Mouse (Mus musculus): ENCODE data around the gene Foxl1.
"Not testable (repeated sequence)": the region's sequence is repeated elsewhere in the genome, so short reads cannot be mapped to it uniquely, and the experiment has no call there.

The Foxl1 gene

DNA sequence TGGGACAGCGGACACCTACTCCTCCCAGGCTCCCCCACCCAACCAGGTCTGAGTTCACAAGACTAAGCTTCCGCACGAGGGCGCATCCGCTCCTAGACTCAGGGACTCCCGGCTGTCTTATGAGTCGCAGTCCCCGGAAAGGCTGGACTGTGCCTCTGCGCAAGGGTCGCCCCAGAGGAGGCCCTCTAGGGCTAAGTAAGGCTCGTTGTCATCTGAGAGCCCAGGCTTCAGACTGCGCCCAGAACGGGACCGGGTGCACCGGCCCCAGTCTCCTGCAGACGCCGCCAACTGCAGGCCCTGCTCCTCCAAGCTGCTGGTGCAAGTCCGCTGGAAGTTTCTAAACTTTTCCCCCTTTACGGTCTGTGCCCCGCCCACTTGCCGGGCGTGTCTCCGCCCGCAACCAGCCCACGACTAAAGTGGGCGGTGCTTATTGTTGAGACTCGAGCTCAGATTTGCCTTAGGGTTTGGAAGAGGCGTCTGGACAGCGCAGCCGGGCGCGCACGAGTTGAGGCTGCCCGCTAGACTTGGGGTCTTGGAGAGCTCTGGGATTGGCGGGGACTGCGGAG is 2.3 kb upstream of the Foxl1 start:
- DNase-seq (ENCODE audit: extremely low spot score): peak; percentile 90

DNA sequence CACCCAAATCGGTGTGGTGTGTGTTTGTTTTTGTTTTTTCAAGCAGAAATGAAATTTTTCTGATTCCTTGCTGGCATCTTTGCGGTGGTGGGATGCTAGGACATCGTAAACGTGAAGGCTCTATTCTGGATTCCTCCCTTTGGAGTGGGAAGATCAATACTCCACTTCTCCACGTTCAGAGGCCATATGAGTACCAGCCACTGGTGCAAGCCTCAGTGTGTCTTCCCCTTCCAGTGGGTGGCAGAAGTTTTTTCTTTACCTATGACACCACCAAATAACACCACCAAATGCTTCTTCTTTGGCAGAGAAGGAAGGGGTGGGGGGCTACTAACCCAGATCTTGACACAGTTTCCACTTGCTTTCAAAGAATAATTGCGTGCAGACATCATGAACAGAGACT is 1.5 kb upstream of the Foxl1 start:
- DNase-seq (ENCODE audit: extremely low spot score): peak; percentile 17

DNA sequence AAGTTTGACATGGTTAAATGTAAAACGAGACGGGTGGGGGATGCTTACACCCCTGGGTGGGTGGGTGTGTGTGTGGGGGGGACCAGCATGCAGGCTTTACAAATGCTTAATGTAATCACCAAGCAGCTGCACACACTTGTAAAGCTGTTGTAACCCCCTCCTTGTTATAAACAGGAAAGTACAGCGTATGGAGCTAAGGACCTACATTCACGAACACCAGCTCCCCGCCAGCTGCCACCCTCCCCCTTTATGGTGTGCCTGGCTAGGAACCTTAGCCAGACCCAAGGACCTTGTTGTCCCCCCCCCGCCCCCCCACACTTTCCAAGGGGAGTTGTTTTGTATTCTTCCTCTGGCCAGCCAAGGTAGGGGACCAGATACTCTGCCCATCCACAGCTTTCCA is 1.0 kb upstream of the Foxl1 start:
- no peak for DNase-seq (ENCODE audit: extremely low spot score)

DNA sequence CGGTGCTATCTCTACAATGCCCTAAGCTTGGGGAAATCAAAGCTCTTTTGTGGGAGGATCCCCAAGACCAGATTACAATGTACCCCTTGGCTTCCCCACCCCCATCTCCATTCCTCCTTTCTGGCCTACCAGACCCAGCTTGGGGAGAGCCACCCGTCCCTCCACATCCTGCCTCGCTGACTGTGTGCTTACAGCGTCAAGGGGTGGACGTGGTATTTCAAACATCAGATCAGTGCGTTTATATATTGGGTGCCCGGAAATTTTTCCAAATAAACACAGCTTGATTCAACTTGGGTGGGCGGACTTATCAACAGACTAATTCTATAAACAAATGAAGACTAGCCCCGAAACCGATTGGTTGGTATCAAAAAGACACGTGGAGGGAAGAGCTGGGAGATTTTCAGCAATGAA is 444 bp upstream of the Foxl1 start:
- peak; percentile 32 for DNase-seq (ENCODE audit: extremely low spot score)

DNA sequence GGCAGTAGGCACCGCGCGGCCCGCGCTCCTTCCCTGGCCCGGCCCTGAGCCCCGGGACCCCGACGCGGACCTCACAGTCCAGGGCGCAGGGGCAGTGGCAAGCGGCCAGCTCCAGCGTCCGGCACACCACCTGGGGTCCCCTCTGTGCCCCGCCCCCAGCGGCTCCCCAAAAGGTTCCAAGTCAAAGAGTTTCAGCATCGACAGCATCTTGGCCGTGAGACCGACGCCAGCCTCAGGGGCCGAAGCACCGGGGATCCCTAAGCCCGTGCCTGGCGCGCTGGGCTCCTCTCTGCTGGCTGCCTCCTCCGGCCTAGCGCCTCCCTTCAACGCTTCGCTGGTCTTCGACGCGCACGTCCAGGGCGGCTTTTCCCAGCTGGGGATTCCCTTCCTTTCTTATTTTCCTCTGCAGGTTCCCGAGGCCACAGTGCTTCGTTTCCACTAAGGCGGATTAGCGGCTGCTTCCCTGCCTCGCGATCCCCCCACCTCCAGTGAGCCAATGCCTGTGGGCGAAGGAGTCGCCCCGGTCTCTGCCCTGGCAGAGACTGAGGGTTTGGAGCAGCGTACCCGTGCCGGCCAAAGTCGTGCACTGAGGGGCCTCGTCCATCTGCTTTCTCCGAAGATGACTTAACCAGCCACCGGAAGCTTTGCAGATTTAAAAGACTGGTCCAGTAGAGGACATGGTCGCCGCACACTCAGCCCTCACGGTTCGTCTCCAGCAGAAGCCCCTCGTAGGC is 958 bp downstream of the Foxl1 start:
- DNase-seq (ENCODE audit: extremely low spot score): peak; percentile 45

DNA sequence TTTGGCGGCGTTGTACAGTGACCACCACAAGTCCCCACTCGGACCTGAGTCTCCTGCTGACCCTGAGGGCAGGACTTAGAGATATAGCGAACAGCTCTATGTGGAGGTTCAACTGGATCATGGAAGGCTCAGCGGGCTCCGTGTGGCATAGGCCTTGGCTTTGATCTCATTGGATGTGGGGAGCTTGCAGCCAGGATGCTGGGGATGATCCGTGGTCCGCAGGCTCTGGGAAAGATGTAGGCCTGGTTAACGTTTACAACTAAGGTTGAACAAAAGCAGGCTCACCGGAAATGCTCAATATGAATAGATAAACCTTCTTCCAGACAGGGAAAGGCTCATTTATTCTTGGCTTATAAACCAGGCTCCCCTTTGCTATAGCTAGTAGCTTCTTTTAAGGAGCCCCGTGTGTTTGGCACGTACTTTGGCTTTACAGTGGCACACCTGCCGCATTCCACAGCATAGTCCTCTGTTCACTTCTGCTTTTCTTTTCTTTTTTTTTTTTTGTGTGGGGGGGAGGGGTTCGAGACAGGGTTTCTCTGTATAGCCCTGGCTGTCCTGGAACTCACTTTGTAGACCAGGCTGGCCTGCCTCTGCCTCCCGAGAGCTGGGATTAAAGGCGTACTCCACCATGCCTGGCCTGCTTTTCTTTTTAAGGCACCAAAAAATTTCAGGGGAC is 1.7 kb downstream of the Foxl1 start:
- DNase-seq (ENCODE audit: extremely low spot score): no peak

DNA sequence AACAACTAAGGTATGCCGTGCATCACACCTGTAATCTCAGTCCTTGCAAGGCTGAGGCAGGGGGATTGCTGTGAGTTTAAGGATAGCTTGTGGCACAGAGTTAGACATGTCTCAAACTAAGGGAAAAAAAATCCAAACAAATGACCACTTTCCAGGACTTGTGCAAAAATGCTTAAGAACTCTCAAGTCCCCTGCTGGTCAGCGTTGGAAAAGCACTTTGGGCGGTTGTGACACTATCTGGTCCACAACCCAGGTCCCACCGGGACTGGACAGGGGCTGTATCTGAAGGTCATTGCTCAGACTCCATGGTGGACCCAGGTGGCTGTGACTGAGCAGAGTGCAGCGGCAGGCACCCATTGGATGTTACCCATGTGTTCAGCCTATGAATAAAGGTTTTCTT is 2.8 kb downstream of the Foxl1 start:
- DNase-seq (ENCODE audit: extremely low spot score): peak; percentile 58

DNA sequence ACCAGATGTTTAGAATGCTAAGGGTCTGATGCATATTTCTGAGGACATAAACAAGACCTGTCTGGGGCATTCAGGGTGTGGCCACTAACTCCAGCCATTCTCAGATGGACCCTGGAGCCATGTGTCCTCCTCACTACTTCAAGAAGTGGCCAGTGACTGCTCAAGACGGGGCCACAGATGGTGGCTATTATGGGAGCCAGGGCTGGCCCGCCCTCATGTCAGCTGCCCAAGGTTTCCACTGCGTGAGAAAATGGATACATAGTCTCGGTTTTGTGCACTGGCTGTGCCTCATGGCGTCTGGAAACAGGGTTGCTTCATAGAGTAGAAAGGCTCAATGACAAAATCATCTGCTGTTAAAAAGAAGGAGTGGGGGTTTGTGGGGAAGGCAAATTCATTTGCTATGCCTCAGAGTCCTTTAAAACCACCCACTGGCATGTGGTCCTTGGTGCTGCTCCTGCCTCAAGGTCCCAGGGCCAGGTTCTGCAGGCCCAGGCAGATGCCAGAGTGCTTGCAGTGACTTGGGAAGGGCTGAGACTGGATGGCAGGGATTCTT is 5.3 kb downstream of the Foxl1 start:
- DNase-seq (ENCODE audit: extremely low spot score): no peak

DNA sequence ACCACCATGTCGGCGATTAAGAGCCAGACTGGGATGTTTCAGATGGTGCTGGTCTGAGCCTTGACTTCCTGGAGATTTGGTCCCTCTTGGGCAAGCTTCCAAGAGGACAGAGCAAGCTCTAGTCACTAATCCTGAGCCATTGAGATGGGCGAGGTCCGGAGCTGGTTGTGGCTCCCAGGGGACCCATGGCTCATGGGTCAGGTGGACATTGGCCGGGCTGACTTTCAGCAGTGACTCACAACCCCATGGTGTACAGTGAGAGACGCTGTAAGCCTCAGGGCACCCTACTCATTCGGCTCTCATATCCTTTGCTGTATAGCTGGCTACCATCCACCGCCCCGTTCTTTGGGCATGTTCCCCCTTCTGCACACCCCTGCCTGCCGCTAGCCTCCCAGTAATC is 6.4 kb downstream of the Foxl1 start:
- no peak for DNase-seq (ENCODE audit: extremely low spot score)

DNA sequence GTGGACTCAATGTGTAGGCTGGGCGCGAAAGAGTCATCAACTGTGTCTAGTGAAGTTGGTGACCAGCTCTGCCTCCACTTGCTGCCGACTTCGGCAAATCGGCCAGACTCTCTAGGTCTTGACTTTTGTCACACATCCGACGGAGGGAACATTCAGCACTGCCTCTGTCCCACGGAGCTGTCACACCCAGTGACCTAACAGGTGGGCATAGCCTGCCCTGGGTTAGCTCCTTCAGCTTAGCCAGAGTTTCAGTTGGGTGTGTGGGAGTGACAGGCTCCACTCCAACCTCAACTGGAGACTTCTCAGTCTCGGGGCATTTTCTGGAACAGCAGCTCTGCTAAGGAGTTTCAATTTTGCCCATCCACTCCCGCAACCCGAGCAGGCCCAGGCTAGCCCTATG is 6.8 kb downstream of the Foxl1 start:
- no peak for DNase-seq (ENCODE audit: extremely low spot score)

DNA sequence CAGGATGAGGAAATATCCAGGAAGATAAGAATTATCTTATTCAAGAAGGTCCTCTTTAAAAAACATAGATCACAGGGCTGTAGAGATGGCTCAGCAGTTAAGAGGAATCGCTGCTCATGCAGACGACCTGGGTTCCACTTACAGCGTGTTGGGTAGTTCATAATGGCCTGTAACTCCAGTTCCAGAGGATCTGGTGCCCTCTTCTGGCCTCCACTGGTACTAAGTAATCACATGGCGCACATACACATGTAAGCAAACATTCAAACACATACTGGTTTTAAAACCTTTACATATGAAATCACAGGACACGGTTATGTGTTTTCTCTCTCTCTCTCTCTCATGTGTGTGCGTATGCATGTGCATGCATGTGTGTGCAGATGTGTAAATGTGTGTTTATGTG is 9.1 kb downstream of the Foxl1 start:
- no peak for DNase-seq (ENCODE audit: extremely low spot score)

DNA sequence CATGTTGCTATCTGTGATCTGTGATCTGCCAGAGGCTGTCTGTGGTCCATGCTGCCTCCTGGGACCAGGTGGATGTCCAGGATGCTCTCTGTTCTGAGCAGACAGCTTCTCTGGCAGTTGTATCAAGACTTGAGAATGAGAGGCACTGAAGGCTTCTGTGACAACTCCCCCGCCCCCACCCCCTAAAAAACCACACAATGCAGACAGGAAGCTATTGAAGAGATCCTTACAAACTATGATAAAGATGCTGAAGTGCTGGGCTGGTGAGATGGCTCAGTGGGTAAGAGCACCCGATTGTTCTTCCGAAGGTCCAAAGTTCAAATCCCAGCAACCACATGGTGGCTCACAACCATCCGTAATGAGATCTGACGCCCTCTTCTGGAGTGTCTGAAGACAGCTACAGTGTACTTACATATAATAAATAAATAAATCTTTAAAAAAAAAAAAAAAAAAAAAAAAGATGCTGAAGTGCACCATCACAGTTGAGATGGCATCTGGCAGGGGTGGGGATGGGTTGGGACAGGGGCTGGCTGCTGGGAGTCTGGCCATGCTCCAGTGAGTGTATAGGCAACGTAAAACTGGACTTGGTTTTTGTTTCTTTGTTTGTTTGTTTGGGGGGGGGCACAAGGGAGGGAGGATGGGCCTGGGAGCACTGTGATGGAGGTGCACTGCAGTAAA is 17.9 kb downstream of the Foxl1 start:
- DNase-seq (ENCODE audit: extremely low spot score): not testable (repeated sequence)

DNA sequence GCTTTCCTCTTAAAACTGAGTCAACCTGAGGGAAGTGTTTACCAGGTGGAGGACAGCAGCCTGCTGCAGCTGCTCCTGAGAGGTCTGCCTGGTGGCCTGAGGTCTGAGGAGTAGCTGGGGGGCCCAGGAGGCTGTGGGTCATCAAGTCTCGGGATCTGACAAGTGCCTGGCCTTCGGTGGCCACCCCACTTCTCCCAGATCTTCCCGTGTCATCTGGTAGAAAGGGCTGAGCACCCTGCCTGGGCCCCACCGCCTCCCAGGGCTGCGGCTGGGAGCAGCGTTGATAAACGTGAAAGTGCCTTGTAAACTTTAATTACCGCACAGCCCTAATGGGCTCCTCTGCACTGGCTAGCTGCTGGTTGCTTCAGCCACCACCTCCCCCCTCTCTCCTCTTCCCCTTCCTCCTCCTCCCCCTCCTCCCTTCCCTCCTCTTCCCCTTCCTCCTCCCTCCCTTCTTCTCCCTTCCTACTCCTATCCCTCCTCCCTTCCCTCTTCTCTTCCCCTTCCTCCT is 20.9 kb downstream of the Foxl1 start:
- no peak for DNase-seq (ENCODE audit: extremely low spot score)

DNA sequence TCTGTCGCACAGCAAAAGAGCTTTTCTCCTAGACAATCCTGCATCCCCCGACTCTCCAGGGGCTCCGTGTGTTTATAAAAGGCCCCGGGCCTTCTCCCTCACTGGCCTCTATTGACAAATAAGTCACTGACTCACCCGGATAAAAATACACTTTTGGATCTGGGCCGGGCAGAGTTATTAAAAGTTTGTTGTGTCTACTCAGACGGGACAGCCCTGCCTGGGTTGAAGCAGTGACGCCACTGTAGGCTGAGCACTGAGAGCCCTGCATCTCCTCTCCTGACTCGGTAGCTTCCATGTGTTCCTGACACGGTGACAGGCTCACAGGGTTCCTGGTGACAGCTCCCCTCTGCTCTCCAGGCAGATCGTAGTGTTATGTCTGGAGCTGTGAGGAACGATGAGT is 24.7 kb downstream of the Foxl1 start:
- DNase-seq (ENCODE audit: extremely low spot score): no peak

DNA sequence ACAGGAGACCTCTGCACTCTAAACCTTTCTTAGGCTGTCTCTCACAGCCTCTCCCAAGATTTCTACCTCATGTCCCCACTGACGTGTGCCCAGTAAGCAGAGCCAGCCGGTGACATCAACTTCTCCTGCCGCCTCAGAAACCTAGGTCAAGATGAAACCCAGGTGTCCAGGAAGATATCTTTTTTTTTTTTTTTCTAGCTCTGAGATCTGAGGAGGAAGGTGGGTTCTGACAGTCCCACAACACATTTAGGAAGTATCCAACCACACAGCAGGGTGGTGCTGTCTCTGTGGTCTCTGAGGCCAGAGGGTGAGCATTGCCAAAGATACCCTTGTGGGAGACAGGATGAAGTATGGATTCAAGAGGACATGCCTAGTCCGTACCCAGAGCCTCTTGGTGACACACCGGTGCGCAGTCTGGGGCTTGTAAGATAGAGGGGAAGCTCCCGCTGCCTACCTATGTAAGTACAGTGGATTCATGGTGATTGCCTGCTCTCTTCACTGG is 29.3 kb downstream of the Foxl1 start:
- DNase-seq (ENCODE audit: extremely low spot score): no peak

DNA sequence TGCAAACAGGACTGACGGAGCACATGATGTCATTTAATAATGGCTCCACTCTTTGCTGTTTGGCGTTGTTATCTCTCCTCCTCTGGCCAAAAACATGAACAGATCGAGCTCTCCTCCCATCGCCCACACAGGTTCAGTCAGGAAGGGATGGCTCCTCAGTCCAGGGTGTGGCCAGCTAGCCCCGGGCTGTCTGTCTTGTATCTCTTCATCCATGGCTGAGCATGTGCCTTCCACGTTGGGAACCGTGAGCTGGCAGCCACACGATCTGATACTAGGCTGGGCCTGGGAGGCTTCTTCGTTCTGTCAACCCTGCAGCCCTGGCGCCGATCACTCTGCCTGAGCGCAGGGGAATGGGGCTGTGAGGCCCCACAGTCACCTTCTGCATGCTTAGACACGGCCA is 31.1 kb downstream of the Foxl1 start:
- DNase-seq (ENCODE audit: extremely low spot score): no peak

DNA sequence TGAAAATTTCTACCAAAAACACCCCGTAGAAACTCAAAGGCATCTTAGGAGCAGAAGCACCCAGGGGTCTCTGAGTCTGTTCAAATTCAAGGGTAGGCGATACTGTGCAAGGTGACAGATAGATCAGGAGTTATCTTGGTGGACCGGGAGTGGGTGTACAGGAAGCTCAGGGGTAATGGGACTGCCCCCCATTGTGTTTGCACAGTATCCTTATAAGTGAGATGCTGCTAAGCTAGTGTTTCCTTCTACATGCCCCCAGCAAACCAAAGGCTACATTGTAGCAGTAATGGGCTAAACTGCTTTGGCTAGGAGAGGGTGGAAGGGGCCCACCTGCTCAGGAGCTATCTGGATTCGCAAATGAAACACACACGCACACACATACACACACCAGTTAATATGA is 33.7 kb downstream of the Foxl1 start:
- DNase-seq (ENCODE audit: extremely low spot score): no peak

DNA sequence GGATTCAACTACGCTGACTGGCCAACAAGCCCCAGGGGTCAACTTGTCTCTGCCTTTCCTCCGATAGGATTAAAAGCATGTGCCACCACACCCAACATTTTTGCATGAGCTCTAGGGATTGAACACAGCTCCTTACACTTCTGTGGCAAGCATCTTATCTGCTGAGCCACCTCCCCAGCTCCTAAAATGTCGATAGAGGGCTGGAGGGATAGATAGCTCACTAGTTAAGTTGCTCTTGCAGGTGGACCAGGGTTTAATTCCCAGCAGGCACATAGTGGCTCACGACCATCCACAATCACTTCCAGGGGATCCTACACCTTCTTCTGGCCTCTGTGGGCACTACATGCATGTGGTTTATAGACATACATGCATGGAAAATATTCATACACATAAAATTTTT is 34.7 kb downstream of the Foxl1 start:
- DNase-seq (ENCODE audit: extremely low spot score): no peak

DNA sequence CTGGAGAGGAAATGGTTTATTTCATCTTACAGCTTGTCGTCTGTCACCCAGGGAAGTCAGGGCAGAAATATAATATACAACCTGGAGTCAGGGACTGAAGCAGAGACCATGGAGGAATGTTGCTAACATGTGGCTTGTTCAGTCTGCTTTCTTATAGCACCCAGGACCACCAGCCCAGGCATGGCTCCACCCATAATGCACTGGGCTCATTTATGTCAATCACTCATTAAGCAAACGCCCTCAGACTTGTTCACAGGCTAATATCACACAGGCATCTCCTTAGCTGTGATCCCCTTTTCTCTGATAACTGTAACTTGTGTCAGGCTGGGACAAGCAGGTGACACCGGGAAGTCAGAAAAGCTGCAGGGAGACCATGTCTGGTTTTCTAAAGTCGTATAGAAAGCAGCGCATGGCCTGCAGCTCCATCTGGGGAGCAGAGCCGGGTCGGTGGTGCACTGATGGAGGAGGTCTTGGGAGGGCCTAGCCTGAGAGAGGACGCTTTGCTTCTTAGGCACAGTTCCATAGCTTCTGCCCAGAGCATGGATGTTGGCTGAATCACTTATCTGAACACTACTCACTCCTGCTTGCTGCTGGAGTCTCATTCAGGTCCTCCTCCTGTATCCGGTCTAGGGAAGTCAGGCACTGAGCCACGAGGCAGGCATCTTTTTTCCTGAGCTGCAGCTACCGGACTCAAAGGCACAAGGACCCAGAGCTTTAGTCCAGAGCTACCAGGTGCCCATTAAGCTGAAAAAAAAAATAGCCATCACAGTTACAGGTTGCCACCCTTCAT is 35.4 kb downstream of the Foxl1 start:
- DNase-seq (ENCODE audit: extremely low spot score): no peak

DNA sequence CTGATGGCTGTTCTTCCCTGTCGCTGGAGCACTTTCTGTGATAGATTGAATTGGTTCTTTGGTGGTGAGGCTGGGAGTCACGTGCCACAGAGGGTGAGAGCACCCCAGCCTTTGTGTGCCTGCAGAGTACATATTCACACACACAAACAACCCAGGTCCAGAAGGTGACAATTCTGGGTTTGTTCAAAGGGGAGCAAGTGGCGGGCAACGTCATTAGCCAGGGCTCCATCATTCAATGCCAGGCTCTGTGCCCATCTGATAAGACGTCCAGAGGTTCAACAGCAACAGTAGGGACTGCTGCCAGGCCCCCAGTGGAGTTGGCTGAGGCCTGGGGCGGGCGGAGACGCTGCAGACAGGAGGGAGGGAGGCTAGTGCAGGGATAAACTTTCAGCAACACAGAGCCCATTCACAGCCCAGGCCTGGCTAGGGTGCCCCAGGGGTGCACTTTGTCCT is 36.3 kb downstream of the Foxl1 start:
- no peak for DNase-seq (ENCODE audit: extremely low spot score)

DNA sequence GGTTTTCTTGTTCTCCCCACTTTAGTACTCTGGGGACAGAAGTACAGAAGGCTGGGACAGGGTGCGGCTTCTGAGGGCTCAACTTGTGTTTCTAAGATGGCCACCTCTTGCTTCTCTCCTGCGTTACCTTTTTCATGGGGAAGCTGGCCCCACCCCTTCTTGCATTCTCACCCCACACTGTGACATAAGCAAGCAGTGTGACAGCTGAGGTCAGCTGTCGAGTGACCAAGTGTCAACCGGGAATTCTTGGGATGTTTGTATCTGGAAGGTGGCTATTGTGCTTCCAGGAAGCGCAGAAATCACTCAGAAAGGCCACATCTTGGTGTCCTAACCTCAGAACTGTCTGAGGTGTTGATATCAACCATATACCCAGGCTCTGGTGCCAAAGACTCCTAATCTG is 40.3 kb downstream of the Foxl1 start:
- no peak for DNase-seq (ENCODE audit: extremely low spot score)

Data from embryo, embryonic 9.5 days (tissue).